Mouse (Mus musculus) heart, postnatal 25 days (tissue): Measurements from ENCODE around the gene Otx2. TPM values are rescaled to one million over a fixed set of nuclear protein-coding genes. Genes with fewer than 3 reads are reported as not detected.

Experiments used
- DNase-seq: peaks from one replicate; pipeline ENCODE4 v3.0.0; 2022; ENCODE audit warnings: low spot score
- intact Hi-C: fragments of 180-260 bp; cut with DNase I; formaldehyde crosslinking; loops from one replicate; pipeline ENCODE4 v1.15.1; 2025
- total RNA-seq, 2 experiments: library from RNA; stranded (reverse); gene quantifications; 2 replicates each; pipeline ENCODE4 v1.2.3; 2021

The Otx2 gene
- total RNA-seq, 2 experiments from 2014 or later = not detected

DNA sequence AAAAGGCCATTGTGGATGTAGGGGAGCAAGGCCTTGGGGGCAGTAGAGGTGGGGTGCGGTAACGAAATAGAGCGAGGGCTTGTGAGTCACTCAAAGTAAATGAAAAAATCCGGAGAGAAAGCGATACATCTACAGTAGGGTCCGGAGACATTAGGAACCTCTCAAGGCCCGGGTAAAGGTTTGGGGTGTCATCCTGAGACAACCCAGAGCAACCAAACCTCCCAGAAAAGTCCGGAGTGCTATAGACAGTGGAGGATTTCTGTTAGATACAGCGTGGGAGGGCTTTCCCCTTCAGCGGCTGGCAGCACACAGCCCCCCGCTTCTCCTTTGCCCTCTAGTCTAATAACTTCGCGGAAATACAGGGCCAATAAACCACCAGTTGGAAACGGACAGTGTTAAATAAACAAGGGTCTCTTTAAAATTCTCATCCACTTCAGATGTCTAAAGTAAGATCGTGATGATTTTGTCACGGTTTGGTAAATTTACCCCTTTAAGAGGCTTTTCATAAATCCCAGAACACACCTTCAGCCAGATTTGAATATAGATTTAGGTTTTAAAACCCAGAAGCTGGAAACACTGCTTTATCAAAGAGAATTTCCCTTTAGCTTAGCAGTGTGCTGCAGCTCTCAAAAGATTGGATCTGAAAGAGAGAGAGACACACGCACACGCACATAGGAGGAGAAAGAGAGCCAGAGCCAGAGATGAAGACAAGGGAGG lies 3.9 kb downstream of the Otx2 start:
- no peak for DNase-seq

DNA sequence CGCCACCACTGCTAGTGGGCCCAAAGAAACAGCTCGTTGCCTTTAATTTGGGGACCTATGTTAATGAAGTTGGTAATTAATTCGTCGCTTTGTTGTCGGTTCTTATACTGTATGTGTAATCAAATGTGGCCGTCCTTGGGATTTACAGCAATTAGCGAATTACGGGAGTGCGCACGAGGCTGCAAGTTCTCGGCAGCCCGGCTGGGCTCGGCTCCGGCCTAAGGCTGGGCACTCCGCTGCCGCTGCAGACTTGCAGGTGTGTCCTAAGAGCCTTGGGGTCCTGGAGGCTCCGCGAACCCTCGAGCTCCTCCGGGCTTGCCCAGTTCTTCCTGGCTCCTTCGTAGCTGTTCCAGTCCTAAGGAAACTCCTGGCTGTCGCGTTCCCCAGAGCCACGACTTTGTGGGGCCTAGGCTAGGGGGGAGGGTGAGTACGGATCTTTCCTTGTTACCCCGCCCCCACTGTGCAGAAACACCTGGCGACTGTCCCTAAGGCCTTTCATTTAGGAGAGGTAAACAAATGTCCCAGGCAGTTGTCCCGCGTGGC lies 4.8 kb downstream of the Otx2 start:
- intact Hi-C loops = no loop called here
- DNase-seq = no peak

More for the DNA sequence above, 3.9 kb downstream of the Otx2 start:
- intact Hi-C loops = no loop called here

DNA sequence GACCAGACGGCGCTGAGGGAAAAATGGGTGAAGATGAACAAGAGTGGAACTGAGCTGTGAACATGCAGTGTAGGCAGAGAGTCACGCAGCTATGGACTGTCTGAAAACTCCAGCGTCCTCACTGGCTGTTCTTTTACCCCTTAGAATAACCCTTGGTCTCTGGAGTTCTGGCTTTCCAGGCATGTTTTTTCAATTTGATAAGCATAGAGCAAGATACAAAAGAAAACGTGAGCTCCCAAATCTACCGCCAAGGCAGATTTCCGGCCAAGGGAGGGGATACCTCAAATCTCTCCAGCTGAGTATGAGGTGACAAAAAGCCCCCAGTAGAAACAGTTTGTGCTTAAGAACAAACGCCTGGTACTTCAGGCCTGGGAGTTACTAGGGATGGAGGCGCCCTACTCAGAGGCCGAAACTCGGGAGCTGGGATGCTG lies 5.6 kb downstream of the Otx2 start:
- DNase-seq = no peak
- intact Hi-C loops = no loop called here

DNA sequence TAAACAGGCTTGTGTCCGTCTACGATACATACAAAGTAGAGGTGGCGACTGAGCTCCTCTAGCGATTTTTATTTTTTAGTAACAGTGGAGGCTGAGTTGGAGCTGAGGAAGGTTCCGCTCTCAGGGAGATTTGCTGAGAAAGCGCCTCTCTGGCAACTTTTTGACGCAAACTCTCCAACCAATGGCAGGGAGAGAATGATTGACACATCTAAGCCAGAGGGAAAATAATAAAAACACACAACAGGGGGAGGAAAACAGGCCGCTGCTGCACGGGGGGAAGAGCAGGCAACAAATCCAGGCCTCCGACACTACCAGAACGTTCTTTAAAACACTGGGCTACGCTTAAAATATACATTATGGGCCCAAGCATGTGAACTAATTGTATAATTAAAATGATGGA lies 6.2 kb downstream of the Otx2 start:
- DNase-seq = no peak
- intact Hi-C loops = no loop called here

DNA sequence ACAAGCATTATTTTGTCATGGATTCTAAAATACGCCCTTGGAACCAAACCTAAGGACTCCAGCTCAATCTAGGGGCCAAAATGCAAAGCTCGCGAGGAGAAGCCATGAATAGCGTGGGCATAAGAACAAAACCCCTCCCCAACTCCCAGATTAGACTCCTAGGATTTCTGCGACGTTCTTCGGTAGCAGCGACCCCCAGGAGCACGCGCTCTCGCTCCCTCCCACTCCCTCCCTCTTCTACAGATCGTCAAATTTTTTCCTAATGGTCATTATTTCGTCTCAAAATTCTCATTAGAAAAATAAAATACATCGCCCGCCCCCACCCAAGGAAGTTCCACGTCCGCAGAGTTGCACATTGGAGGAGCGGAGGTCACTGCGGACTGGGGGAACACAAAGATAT lies 6.8 kb downstream of the Otx2 start:
- no peak for DNase-seq
- intact Hi-C loops = no loop called here

- DNase-seq = no peak
- intact Hi-C loops = no loop called here
Measured at GRCm38 (mm10) chr14:48665816-48666661, 7.6 kb downstream of the Otx2 start.

DNA sequence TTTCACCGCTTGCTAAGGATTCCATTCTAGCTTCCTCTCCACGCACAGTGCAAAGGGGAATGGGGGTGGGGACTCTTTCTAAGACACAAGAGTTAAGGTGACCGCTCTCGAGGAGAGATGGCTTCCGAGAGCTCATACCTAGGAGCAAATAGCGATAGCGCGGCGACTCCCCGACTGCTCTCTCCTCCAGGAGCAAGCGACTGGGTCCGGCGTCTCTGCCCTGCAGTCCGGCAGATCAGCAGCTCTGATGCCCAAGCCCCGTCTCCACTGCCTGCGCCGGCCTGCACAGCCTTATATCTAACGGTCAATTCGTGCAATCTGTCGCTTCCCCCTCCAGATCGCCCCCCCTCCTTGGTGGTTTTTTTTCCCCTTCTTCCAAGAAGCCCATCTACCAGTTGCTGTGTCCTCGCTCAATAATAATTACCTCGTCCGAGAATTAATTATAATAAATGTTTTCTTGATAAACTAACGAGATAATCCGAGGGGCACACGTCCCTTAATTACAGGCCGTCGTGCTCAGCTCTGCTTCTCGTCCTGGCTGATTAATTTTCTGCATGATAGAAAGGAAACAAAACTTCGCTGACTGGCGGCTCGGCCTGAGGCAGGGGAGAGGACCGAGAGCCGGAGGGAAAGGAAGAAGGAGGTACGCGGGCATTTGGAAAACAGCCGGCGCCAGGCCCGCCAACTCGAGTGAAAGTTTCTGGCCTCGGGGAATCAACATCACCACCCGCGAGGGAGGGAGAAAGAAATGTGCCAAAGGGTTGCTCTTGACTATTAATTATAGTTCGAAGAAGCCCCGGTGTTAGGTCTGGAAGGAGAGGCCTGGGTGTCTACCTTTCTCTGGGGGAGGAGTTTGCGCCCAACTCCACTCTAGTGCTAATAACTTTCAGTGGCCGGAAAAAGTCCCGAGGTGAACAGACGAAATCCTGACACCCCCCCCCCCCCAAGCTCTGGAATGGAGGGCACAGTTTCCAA lies 8.5 kb downstream of the Otx2 start:
- DNase-seq = no peak
- intact Hi-C loops = no loop called here

DNA sequence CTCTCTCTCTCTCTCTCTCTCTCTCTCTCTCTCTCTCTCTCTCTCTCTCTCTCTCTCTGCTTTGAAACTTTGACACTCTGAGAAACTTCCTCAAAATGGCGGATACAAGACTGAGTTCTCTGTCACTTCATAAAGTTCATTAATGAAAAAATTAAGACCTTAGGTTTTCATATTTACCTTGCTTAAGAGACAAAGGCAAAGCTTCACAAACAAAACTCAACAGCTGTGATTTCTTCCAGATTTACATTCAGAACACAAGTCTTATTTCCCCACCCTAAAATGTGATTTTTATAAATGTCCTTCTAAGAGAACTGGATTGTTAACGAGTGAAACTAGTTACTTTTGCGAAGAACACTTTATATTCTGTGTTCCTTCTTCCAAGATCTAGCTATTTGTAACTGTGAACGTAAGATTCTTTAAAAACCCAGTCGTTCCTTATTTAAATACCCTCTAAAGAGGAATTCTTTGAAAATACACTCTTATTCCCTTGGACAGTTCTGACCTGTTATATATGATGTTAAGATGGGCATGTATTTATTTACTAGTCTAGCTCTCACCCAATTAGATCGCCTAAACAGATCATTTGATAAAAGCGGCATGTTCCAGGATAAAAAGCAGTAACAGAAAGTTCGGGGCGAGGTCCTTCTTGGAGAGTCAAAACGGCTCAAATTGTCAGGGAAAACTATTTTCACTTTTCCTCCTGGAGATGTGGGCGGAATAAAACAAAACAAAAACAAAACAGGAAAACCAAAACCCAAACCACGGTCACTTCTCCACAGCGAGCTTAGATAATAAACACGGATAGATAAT lies 9.4 kb downstream of the Otx2 start:
- DNase-seq = no peak
- intact Hi-C loops = no loop called here

- intact Hi-C loops = no loop called here
Measured at GRCm38 (mm10) chr14:48663531-48663930, 10.1 kb downstream of the Otx2 start.

GRCm38 (mm10) chr14:48662568-48663236 lies 10.9 kb downstream of the Otx2 start:
- intact Hi-C loops = no loop called here
- DNase-seq = no peak

More at GRCm38 (mm10) chr14:48663531-48663930, 10.1 kb downstream of the Otx2 start:
- no peak for DNase-seq

DNA sequence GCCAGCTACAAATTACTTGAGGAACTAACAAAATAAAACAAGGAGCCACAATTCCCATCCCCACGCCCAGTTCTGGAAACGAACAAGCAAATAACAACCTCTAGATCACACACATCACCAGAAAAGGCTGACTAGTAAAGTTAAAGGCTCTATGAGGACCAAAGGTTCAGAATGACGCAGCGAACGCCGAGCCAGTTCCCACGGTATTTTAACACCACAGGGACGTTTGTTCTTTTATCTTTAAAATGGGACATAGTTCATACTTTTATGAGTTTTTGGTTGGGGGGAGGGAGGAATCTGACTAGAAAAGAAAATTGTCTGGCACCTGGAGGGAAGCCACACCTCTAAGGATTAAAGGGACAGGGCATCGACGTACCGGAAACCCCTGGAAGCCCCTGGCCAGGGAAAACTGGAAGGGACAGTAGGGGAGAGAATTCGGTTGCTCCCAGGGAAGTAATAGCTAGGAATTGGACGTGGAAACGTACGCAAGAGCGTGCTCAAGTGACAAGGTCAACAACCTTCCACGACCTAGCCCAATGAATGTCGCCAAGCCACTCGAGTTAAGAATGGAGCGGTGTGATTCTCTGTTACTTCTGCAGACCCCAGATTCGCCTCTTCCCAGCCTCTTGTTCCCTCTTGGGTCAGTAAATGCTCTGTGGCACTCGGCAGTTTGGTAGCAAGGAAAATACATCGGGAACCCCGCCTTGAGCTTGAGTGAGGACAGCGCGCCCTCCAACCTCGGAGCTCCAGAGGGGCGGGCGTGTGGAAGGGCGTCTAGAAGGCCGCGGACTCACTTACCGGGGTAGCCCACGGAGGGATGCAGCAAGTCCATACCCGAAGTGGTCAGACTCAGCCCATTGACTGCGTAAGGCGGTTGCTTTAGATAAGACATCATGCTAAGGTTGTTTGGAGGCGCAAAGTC lies 11.7 kb downstream of the Otx2 start:
- no peak for DNase-seq
- intact Hi-C loops = no loop called here

DNA sequence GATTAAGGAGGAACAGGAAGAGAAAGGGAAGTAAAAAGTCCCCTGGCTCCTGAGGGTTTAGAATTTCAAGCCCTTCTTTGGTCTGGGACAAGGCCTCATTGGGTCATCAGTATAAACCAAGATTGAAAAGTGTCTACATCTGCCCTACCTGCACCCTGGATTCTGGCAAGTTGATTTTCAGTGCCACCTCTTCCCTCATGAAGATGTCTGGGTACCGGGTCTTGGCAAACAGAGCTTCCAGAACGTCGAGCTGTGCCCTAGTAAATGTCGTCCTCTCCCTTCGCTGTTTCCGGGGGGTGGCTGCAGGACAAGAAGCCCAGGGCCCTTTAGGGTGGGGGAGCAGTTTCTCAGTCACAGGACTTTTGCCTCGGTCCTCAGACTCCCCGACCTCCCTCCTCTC lies 12.5 kb downstream of the Otx2 start:
- intact Hi-C loops = no loop called here
- DNase-seq = no peak

DNA sequence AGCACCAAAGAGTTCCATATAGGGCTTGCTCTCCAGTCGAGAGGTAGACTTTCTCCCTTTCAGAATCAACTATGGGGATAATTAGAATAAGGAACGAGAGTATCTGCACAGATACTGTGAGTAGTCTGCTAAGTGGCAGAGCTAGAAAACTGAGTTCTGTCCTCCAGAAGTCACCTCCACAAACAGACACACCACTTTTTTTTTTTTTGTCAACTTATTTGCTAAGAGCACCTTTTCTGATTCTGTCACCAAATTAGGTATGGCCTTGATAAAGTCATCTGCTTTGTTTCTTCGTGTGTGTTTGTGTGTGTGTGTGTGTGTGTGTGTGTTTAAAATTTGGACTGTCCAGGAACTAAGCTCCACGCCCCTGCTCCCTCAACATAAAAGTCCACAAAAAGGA lies 13.0 kb downstream of the Otx2 start:
- no peak for DNase-seq
- intact Hi-C loops = no loop called here

DNA sequence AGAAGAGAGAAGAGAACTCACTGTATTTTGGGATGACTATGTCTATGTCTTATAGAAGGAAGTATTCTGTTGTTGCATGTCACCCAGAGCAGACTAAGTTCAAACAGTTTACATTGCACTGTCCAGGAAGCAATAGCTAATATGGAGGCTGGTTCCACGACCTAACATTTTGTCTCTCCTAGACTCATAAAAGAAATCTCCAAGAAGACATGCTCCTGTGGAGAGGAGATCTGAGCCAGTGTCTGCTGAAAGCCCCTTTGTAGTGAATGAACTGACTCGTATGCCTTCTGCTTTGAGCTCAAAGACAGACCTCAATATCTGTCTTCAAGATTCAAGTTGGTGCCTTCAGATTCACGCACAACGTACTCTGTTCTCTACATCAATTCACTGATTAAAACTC lies 14.0 kb downstream of the Otx2 start:
- intact Hi-C loops = no loop called here

GRCm38 (mm10) chr14:48657241-48657640 lies 16.4 kb downstream of the Otx2 start:
- intact Hi-C loops = no loop called here
- no peak for DNase-seq

More for the DNA sequence above, 14.0 kb downstream of the Otx2 start:
- no peak for DNase-seq

GRCm38 (mm10) chr14:48656711-48657110 lies 16.9 kb downstream of the Otx2 start:
- no peak for DNase-seq
- intact Hi-C loops = no loop called here

GRCm38 (mm10) chr14:48655792-48656550 lies 17.6 kb downstream of the Otx2 start:
- DNase-seq = no peak
- intact Hi-C loops = no loop called here
